Mouse (Mus musculus): ENCODE data around the gene Vasn. TPM values are rescaled to one million over a fixed set of nuclear protein-coding genes. Genes with fewer than 3 reads are reported as not detected.

The Vasn gene
- polyA plus RNA-seq (2015; fragmentation: Nextera tagmentation; extraction: Ambion mirVana), result 20.4 and 21.1 TPM in 2 replicates

GRCm38 (mm10) chr16:4639831-4640237 lies at the start of gene Vasn, which contains the start of gene Dnaja3:
Gene Vasn, plus strand, starts transcription at chr16:4639941.
Gene Dnaja3, plus strand, starts transcription at chr16:4639989.
- peak; percentile 91 for ATAC-seq (replicated peaks; ENCODE audit: low FRiP score, low read depth)
- H3K36me3 ChIP-seq (ENCODE audit: insufficient read depth, low read length), result no peaks in the 10 kb centered on the region
- peak within 1 kb of the TSS; percentile 88 for H3K27ac ChIP-seq
- peaks cover 34% of the 10 kb centered on the region for H3K4me1 ChIP-seq (replicated peaks; ENCODE audit: insufficient read depth, low read length)
- H3K4me3 ChIP-seq (replicated peaks; ENCODE audit: low read depth, low read length), result peak within 1 kb of the TSS; percentile 68
- peak within 1 kb of the TSS; percentile 72 for H3K4me2 ChIP-seq (ENCODE audit: low read length)
- peak; percentile 98 for DNase-seq (ENCODE audit: low spot score)
- no peaks in the 10 kb centered on the region for H3K27me3 ChIP-seq (ENCODE audit: insufficient read depth, low read length)
- peak within 1 kb of the TSS; percentile 75 for H3K9ac ChIP-seq (ENCODE audit: low read depth, low read length)
- TF ChIP-seq CTCF (IDR thresholded peaks at IDR 0.05; ENCODE audit: low read depth), result no peak
- under 1% methylated on average over 22 of the region's 22 CpGs for WGBS
- H3K9me3 ChIP-seq (replicated peaks; ENCODE audit: low read length), result no peaks in the 10 kb centered on the region

GRCm38 (mm10) chr16:4590236-4590635 lies 49.5 kb upstream of the Vasn start:
- DNase-seq (ENCODE audit: low spot score), result no peak
- H3K9me3 ChIP-seq (replicated peaks; ENCODE audit: low read length), result no peaks in the 10 kb centered on the region
- 96% methylated on average over 9 of the region's 9 CpGs for WGBS
- H3K4me3 ChIP-seq (replicated peaks; ENCODE audit: low read depth, low read length), result no peak overlapping the region
- H3K4me2 ChIP-seq (ENCODE audit: low read length), result no peak overlapping the region
- H3K36me3 ChIP-seq (ENCODE audit: insufficient read depth, low read length), result no peaks in the 10 kb centered on the region
- H3K27ac ChIP-seq, result no peak overlapping the region
- ATAC-seq (replicated peaks; ENCODE audit: low FRiP score, low read depth), result no peak
- no peaks in the 10 kb centered on the region for H3K27me3 ChIP-seq (ENCODE audit: insufficient read depth, low read length)
- H3K9ac ChIP-seq (ENCODE audit: low read depth, low read length), result no peak overlapping the region
- TF ChIP-seq CTCF (IDR thresholded peaks at IDR 0.05; ENCODE audit: low read depth), result no peak
- peaks cover 27% of the 10 kb centered on the region for H3K4me1 ChIP-seq (replicated peaks; ENCODE audit: insufficient read depth, low read length)

- H3K27ac ChIP-seq, result peak overlapping the region; percentile 98
- peak overlapping the region; percentile 68 for H3K4me2 ChIP-seq (ENCODE audit: low read length)
- H3K4me1 ChIP-seq (replicated peaks; ENCODE audit: insufficient read depth, low read length), result peaks cover 38% of the 10 kb centered on the region
- peak; percentile 93 for DNase-seq (ENCODE audit: low spot score)
- H3K4me3 ChIP-seq (replicated peaks; ENCODE audit: low read depth, low read length), result peak overlapping the region; percentile 88
- peak; percentile 75 for TF ChIP-seq CTCF (IDR thresholded peaks at IDR 0.05; ENCODE audit: low read depth)
- H3K27me3 ChIP-seq (ENCODE audit: insufficient read depth, low read length), result no peaks in the 10 kb centered on the region
- H3K9me3 ChIP-seq (replicated peaks; ENCODE audit: low read length), result no peaks in the 10 kb centered on the region
- H3K9ac ChIP-seq (ENCODE audit: low read depth, low read length), result peak overlapping the region; percentile 97
- 15% methylated on average over 32 of the region's 32 CpGs for WGBS
- 0 out of 2 replicates have a peak, but pooled peaks have one; percentile 5 for ATAC-seq (replicated peaks; ENCODE audit: low FRiP score, low read depth)
- no peaks in the 10 kb centered on the region for H3K36me3 ChIP-seq (ENCODE audit: insufficient read depth, low read length)
Observed at GRCm38 (mm10) chr16:4592909-4593875, 46.5 kb upstream of the Vasn start.

- ATAC-seq (replicated peaks; ENCODE audit: low FRiP score, low read depth) (peak; percentile 82), DNase-seq (ENCODE audit: low spot score) (peak; percentile 94)
- Histone ChIP-seq H3K9me3 (replicated peaks; ENCODE audit: low read length) (no peaks in the 10 kb centered on the region), H3K4me2 (ENCODE audit: low read length) (peak within 1 kb of the TSS; percentile 68), H3K36me3 (ENCODE audit: insufficient read depth, low read length) (no peaks in the 10 kb centered on the region), H3K9ac (ENCODE audit: low read depth, low read length) (peak within 1 kb of the TSS; percentile 97), H3K4me1 (replicated peaks; ENCODE audit: insufficient read depth, low read length) (peaks cover 48% of the 10 kb centered on the region), H3K27me3 (ENCODE audit: insufficient read depth, low read length) (no peaks in the 10 kb centered on the region), H3K27ac (peak within 1 kb of the TSS; percentile 98), H3K4me3 (replicated peaks; ENCODE audit: low read depth, low read length) (peak within 1 kb of the TSS; percentile 88)
- under 1% methylated on average over 47 of the region's 74 CpGs for WGBS
- TF ChIP-seq CTCF (IDR thresholded peaks at IDR 0.05; ENCODE audit: low read depth), result no peak
Observed at GRCm38 (mm10) chr16:4593971-4594813, 45.5 kb upstream of the Vasn start, which contains the start of gene Glis2. Gene Glis2, plus strand, starts transcription at chr16:4594713.

- TF ChIP-seq CTCF (IDR thresholded peaks at IDR 0.05; ENCODE audit: low read depth), result no peak
- H3K27me3 ChIP-seq (ENCODE audit: insufficient read depth, low read length), result no peaks in the 10 kb centered on the region
- peak overlapping the region; percentile 88 for H3K4me3 ChIP-seq (replicated peaks; ENCODE audit: low read depth, low read length)
- H3K9me3 ChIP-seq (replicated peaks; ENCODE audit: low read length), result no peaks in the 10 kb centered on the region
- peak overlapping the region; percentile 68 for H3K4me2 ChIP-seq (ENCODE audit: low read length)
- peak overlapping the region; percentile 97 for H3K9ac ChIP-seq (ENCODE audit: low read depth, low read length)
- peaks cover 55% of the 10 kb centered on the region for H3K4me1 ChIP-seq (replicated peaks; ENCODE audit: insufficient read depth, low read length)
- H3K27ac ChIP-seq, result peak overlapping the region; percentile 98
- ATAC-seq (replicated peaks; ENCODE audit: low FRiP score, low read depth) (peak; percentile 5), DNase-seq (ENCODE audit: low spot score) (peak; percentile 61)
- H3K36me3 ChIP-seq (ENCODE audit: insufficient read depth, low read length), result no peaks in the 10 kb centered on the region
- WGBS, result under 1% methylated on average over 45 of the region's 52 CpGs
Observed at GRCm38 (mm10) chr16:4594814-4595526, 44.8 kb upstream of the Vasn start.

All from kidney, postnatal 0 days (tissue).